Mouse (Mus musculus) cerebellum, adult 2 months (tissue): Measurements from ENCODE around the gene Mrrf.

Experiments
- CTCF ChIP-seq: fragments of 200-500 bp; IDR thresholded peaks from 2 replicates; pipeline ENCODE4 v1.5.1; 2011; ENCODE audit warnings: low read depth, mild to moderate bottlenecking, control low read depth, low read length, moderate library complexity, borderline replicate concordance; ENCODE audit not compliant: insufficient read depth
- POLR2A ChIP-seq: fragments of 200-500 bp; IDR thresholded peaks from 2 replicates; pipeline ENCODE4 v1.6.1; 2011; ENCODE audit warnings: low read length, control low read depth, borderline replicate concordance; ENCODE audit not compliant: insufficient read depth

- TF ChIP-seq CTCF (no peak), POLR2A (no peak)
Measured at GRCm38 (mm10) chr2:36220891-36221290, 84.7 kb downstream of the Mrrf start.
